Mouse (Mus musculus): ENCODE results near the gene Zfp82. TPM values are rescaled to one million over a fixed set of nuclear protein-coding genes. Genes with fewer than 3 reads are reported as not detected.

Gene Zfp82
- polyA plus RNA-seq, 1 experiment from 2014 or later, result 10.4 TPM

- WGBS, result 96% methylated on average over 12 of the region's 12 CpGs
- H3K36me3 ChIP-seq, result peaks cover 19% of the 10 kb centered on the region
- H3K4me2 ChIP-seq (replicated peaks), result no peak overlapping the region
- no peak overlapping the region for H3K9ac ChIP-seq
- H3K9me3 ChIP-seq, result no peaks in the 10 kb centered on the region
- H3K27ac ChIP-seq, result no peak overlapping the region
- no peak overlapping the region for H3K4me3 ChIP-seq
- no peaks in the 10 kb centered on the region for H3K27me3 ChIP-seq (replicated peaks)
- H3K4me1 ChIP-seq, result no peaks in the 10 kb centered on the region
- ATAC-seq (ENCODE audit: low FRiP score, low read depth), result no peak
Measured at GRCm38 (mm10) chr7:30034331-30034730, 38.4 kb downstream of the Zfp82 start.

- H3K4me3 ChIP-seq, result no peak overlapping the region
- no peaks in the 10 kb centered on the region for H3K27me3 ChIP-seq (replicated peaks)
- no peak overlapping the region for H3K27ac ChIP-seq
- no peak overlapping the region for H3K4me2 ChIP-seq (replicated peaks)
- no peaks in the 10 kb centered on the region for H3K9me3 ChIP-seq
- H3K4me1 ChIP-seq, result no peaks in the 10 kb centered on the region
- no peak overlapping the region for H3K9ac ChIP-seq
- peaks cover 13% of the 10 kb centered on the region for H3K36me3 ChIP-seq
- WGBS, result 81% methylated on average over 3 of the region's 3 CpGs
- ATAC-seq (ENCODE audit: low FRiP score, low read depth), result no peak
Measured at GRCm38 (mm10) chr7:30031379-30031778, 41.3 kb downstream of the Zfp82 start.

DNA sequence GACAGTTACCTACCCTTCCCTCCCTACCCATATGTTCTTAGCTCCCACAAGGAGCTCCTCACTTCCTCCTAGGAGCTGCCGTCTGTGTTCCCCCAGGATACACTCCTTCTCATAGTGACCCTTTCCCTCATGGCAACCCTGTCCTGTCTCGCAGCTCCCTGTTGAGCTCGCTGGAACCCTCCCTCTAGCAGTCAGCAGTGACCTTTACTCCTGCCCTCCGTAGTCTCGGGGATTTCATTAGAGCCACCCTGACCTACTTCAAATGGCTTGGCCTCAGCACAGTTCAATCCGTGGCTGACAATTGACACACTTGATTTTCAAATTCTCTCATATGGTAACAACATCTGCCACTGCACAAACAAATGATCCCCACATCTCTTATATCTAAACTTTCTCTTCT is 42.0 kb downstream of the Zfp82 start:
- Histone ChIP-seq H3K36me3 (peaks cover 17% of the 10 kb centered on the region; the same call in 1 of the 2 replicates), H3K9me3 (no peaks in the 10 kb centered on the region), H3K27me3 (replicated peaks) (no peaks in the 10 kb centered on the region), H3K9ac (no peak overlapping the region), H3K4me3 (no peak overlapping the region), H3K4me1 (no peaks in the 10 kb centered on the region), H3K4me2 (replicated peaks) (no peak overlapping the region), H3K27ac (no peak overlapping the region)
- 46% methylated on average over 6 of the region's 6 CpGs for WGBS
- no peak for ATAC-seq (ENCODE audit: low FRiP score, low read depth)

DNA sequence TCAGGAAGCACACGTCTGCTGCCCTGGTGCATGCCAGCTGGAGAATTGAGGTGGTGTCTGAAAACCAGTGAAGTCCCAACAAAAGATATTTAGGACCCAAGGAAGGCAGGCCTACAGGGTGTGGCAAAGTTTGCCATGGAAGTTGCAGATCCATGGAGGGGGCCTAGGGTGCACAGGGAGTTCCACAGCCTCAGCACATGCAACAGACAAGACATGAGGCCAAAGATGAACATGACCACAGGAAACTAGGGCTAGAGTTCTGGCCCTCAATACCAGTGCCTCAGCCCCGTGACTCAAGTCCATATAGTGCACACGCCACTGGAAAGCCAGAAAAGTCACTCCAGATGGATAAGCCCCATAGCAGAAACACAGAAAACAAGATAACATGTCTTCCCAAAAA is 44.1 kb downstream of the Zfp82 start:
- Histone ChIP-seq H3K36me3 (peaks cover 35% of the 10 kb centered on the region), H3K9me3 (no peaks in the 10 kb centered on the region), H3K4me1 (no peaks in the 10 kb centered on the region), H3K4me2 (replicated peaks) (no peak overlapping the region), H3K27me3 (replicated peaks) (no peaks in the 10 kb centered on the region), H3K9ac (no peak overlapping the region), H3K27ac (no peak overlapping the region), H3K4me3 (no peak overlapping the region)
- no peak for ATAC-seq (ENCODE audit: low FRiP score, low read depth)
- 85% methylated on average over 3 of the region's 3 CpGs for WGBS

DNA sequence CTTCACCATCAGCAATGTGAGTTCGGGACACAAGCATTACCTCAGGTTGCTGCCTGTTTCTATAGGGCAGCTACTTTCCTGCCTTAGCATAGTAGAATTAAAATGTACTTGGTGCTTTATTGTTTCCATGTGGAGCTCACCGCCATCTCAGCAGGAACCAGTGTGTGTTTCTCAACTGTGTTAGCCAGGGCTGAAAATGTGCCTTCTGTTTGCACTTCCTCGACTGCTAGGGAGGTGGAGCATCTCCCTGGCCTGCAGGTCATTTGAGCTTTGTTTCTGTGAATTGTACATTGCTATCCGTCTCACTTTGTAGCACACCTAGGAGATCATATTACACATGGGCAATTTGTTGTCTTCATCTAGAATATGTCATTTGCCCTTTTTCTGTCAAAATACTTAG is 45.4 kb downstream of the Zfp82 start:
- H3K9ac ChIP-seq, result no peak overlapping the region
- H3K9me3 ChIP-seq, result no peaks in the 10 kb centered on the region
- no peak for ATAC-seq (ENCODE audit: low FRiP score, low read depth)
- peaks cover 48% of the 10 kb centered on the region for H3K36me3 ChIP-seq
- H3K4me3 ChIP-seq, result no peak overlapping the region
- H3K27me3 ChIP-seq (replicated peaks), result no peaks in the 10 kb centered on the region
- 78% methylated on average over 4 of the region's 4 CpGs for WGBS
- H3K4me1 ChIP-seq, result no peaks in the 10 kb centered on the region
- no peak overlapping the region for H3K27ac ChIP-seq
- H3K4me2 ChIP-seq (replicated peaks), result no peak overlapping the region

- Histone ChIP-seq H3K27me3 (replicated peaks) (no peaks in the 10 kb centered on the region), H3K27ac (no peak overlapping the region)
- WGBS, result 86% methylated on average over 5 of the region's 5 CpGs
Measured at GRCm38 (mm10) chr7:30025358-30025757, 47.3 kb downstream of the Zfp82 start.

DNA sequence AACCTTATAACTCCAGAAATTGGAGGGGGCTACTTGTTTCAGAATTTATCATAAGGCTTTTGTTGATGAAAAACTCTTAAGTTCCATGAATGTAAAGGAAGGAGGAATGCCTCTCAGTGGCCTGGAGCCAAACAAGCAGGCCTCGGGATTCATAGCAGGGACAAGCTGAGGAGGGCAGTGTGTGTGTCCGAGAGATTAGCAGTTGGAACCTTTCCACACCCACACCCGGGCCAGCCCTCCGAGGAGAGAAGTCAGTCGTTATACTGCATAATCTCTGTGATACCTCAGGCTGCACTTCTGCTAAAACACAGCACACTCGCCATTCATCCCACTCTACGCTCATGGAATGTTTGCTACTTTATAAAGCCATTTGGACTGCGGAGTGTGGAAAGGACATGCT is 48.9 kb downstream of the Zfp82 start:
- no peak overlapping the region for H3K27ac ChIP-seq
- H3K4me1 ChIP-seq, result no peaks in the 10 kb centered on the region
- no peak overlapping the region for H3K4me3 ChIP-seq
- ATAC-seq (ENCODE audit: low FRiP score, low read depth), result no peak
- no peaks in the 10 kb centered on the region for H3K27me3 ChIP-seq (replicated peaks)
- H3K4me2 ChIP-seq (replicated peaks), result no peak overlapping the region
- no peaks in the 10 kb centered on the region for H3K9me3 ChIP-seq
- WGBS, result 95% methylated on average over 8 of the region's 8 CpGs
- peaks cover 66% of the 10 kb centered on the region for H3K36me3 ChIP-seq
- H3K9ac ChIP-seq, result no peak overlapping the region

More at GRCm38 (mm10) chr7:30025358-30025757, 47.3 kb downstream of the Zfp82 start:
- H3K4me3 ChIP-seq, result no peak overlapping the region
- H3K4me2 ChIP-seq (replicated peaks), result no peak overlapping the region
- no peak for ATAC-seq (ENCODE audit: low FRiP score, low read depth)
- H3K9ac ChIP-seq, result no peak overlapping the region
- peaks cover 55% of the 10 kb centered on the region for H3K36me3 ChIP-seq
- H3K9me3 ChIP-seq, result no peaks in the 10 kb centered on the region
- H3K4me1 ChIP-seq, result no peaks in the 10 kb centered on the region

DNA sequence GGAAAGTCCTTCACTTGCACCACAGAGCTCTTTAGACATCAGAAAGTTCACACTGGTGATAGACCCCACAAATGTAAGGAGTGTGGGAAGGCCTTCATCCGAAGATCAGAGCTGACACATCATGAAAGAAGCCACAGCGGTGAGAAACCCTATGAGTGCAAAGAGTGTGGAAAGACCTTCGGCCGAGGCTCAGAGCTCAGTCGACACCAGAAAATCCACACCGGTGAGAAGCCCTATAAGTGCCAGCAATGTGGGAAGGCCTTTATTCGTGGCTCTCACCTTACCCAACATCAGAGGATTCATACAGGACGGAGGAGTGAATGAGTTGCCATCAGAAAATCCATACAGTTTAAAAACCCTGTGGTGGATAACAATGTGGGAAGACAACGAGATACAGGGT is 49.4 kb downstream of the Zfp82 start:
- Histone ChIP-seq H3K4me1 (no peaks in the 10 kb centered on the region), H3K9ac (no peak overlapping the region), H3K9me3 (no peaks in the 10 kb centered on the region), H3K27me3 (replicated peaks) (no peaks in the 10 kb centered on the region), H3K4me3 (no peak overlapping the region), H3K27ac (no peak overlapping the region), H3K4me2 (replicated peaks) (no peak overlapping the region), H3K36me3 (peaks cover 67% of the 10 kb centered on the region)
- WGBS, result 95% methylated on average over 9 of the region's 9 CpGs
- ATAC-seq (ENCODE audit: low FRiP score, low read depth), result no peak

DNA sequence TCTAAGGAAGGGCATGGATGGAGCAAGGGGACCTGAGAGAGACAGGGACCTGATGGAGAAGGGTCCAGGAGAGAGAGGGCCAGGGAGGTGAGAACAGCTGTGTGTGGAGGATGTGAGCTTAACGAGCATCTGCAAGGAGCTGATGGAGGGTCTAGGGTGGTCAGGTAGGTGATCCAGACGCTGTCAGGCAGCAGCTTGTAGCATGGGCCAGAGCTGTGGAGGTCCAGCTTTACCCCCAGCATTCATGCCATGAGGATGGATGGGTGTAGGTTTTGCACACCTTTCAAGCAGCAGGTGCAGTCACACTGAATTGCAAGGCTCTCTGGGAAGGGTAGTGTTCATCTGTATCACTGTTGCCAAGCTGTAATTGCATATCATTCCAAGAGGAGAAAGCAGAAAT is 53.2 kb downstream of the Zfp82 start:
- no peak for ATAC-seq (ENCODE audit: low FRiP score, low read depth)
- Histone ChIP-seq H3K4me1 (no peaks in the 10 kb centered on the region), H3K27me3 (replicated peaks) (no peaks in the 10 kb centered on the region), H3K4me3 (no peak overlapping the region), H3K36me3 (peaks cover 76% of the 10 kb centered on the region), H3K27ac (no peak overlapping the region), H3K9ac (no peak overlapping the region), H3K9me3 (no peaks in the 10 kb centered on the region), H3K4me2 (replicated peaks) (no peak overlapping the region)
- WGBS, result 84% methylated on average over 2 of the region's 2 CpGs

DNA sequence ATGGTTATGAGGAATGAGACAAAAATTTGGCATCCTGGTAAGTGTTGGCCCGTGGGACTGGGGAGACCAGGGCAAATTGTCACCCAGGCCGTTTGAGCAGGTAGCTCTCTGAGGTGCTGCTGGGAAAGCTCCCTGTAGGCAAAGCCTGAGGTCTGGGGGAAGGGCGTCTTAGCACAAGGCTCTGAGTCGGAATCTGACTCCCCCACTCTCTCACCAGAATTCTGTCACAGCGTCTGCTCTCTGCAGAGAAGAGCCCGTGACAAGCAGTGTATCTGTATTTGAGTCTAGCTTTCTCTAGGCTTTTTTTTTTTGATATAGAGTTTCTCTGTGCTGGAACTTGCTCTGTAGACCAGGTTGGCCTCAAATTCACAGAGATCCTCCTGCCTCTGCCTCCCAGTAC is 55.5 kb downstream of the Zfp82 start:
- no peaks in the 10 kb centered on the region for H3K27me3 ChIP-seq (replicated peaks)
- H3K4me1 ChIP-seq, result no peaks in the 10 kb centered on the region
- H3K4me3 ChIP-seq, result no peak overlapping the region
- H3K36me3 ChIP-seq, result peaks cover 69% of the 10 kb centered on the region
- 89% methylated on average over 6 of the region's 6 CpGs for WGBS
- no peak overlapping the region for H3K4me2 ChIP-seq (replicated peaks)
- H3K9ac ChIP-seq, result no peak overlapping the region
- no peak for ATAC-seq (ENCODE audit: low FRiP score, low read depth)
- H3K9me3 ChIP-seq, result no peaks in the 10 kb centered on the region
- no peak overlapping the region for H3K27ac ChIP-seq

DNA sequence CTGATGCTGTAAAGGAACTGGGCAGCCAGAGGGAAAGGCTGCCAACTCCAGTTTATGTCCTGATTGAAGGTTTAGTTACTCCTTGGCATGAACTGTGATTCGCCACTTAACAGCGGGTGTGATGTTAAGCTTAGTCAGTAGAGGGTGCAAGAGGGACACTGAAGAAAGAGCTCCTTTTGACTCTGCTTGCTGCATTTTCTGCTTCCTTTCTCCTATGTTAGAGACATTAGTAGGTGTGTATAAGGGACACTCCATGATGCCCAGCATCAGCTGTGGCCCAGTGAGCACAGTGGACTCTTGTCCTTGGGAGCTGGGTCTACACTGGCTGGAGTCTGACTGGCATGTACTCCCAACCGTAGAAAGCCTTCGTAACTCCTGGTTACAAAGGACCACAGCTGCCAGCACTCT is 59.7 kb downstream of the Zfp82 start:
- peaks cover 43% of the 10 kb centered on the region for H3K36me3 ChIP-seq
- H3K4me1 ChIP-seq, result peaks cover 28% of the 10 kb centered on the region
- ATAC-seq (ENCODE audit: low FRiP score, low read depth), result no peak
- H3K9me3 ChIP-seq, result no peaks in the 10 kb centered on the region
- H3K27ac ChIP-seq, result no peak overlapping the region
- 79% methylated on average over 4 of the region's 4 CpGs for WGBS
- H3K4me3 ChIP-seq, result no peak overlapping the region
- H3K27me3 ChIP-seq (replicated peaks), result no peaks in the 10 kb centered on the region
- H3K9ac ChIP-seq, result no peak overlapping the region
- no peak overlapping the region for H3K4me2 ChIP-seq (replicated peaks)

- Histone ChIP-seq H3K4me1 (peaks cover 30% of the 10 kb centered on the region), H3K9ac (no peak overlapping the region), H3K36me3 (peaks cover 26% of the 10 kb centered on the region), H3K9me3 (no peaks in the 10 kb centered on the region), H3K27me3 (replicated peaks) (no peaks in the 10 kb centered on the region), H3K27ac (no peak overlapping the region), H3K4me3 (no peak overlapping the region), H3K4me2 (replicated peaks) (no peak overlapping the region; the same call in 1 of the 2 replicates)
- no peak for ATAC-seq (ENCODE audit: low FRiP score, low read depth)
- WGBS, result 79% methylated on average over 10 of the region's 10 CpGs
Measured at GRCm38 (mm10) chr7:30010551-30011195, 62.0 kb downstream of the Zfp82 start.

All from neural tube, embryonic 12.5 days (tissue).